Mouse (Mus musculus) G1E (cell line): ENCODE data around the gene Sft2d2.

ENCODE experiments used
- CTCF ChIP-seq: IDR thresholded peaks from 2 replicates; pipeline ENCODE4 v1.5.1; 2012; ENCODE audit warnings: low read depth, low read length, inconsistent platforms, mixed read lengths
- GATA1 ChIP-seq: IDR thresholded peaks from 2 replicates; pipeline ENCODE4 v1.6.1; 2012; ENCODE audit warnings: borderline replicate concordance, low read length, inconsistent platforms, mixed read lengths

- TF ChIP-seq CTCF (no peak), GATA1 (no peak)
Observed at GRCm38 (mm10) chr1:165233806-165234205, 39.6 kb upstream of the Sft2d2 start.
